Mouse (Mus musculus) splenic B cell, adult 2 months (primary cell): ENCODE measurements around the gene Mybpc1.
A peak's percentile ranks its signal among the peaks of the same experiment; 100 is the strongest.
"Not testable (repeated sequence)": the region's sequence is repeated elsewhere in the genome, so short reads cannot be mapped to it uniquely, and the experiment has no call there.

Source experiments
- DNase-seq: peaks from one replicate; pipeline ENCODE4 v3.0.0-alpha.2; 2011; ENCODE audit warnings: low read depth, low spot score
- H3K27me3 ChIP-seq: 2 replicates; pipeline ENCODE4 v1.6.1; 2012; ENCODE audit warnings: mild to moderate bottlenecking, low read length, moderate library complexity, mixed read lengths; ENCODE audit not compliant: control insufficient read depth, poor library complexity, insufficient read depth, severe bottlenecking
- H3K36me3 ChIP-seq: 2 replicates; pipeline ENCODE4 v1.6.1; 2012; ENCODE audit warnings: mild to moderate bottlenecking, low read length, moderate library complexity, mixed read lengths; ENCODE audit not compliant: control insufficient read depth, poor library complexity, insufficient read depth, severe bottlenecking

Gene Mybpc1

DNA sequence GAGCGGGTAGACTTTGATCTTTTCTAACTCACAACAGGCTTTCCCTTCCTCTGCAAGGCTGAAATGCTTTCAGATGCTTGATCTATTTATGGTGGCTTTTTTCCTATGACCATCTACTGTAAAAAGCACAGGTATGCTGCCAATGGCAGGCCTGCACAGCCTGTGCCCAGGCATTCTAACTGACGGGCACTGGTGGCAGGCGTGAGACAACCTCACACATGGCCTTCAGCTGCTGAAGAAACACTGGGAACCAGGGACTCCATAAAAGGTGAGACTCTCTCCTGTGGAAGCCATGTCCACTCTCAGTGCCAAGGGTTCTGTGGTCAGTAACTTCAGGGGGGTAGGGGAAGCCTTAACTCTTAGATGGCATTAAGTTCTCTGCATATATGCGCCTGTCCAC is 12.6 kb downstream of the Mybpc1 start:
- Histone ChIP-seq H3K27me3 (no peaks in the 10 kb centered on the region), H3K36me3 (no peaks in the 10 kb centered on the region)
- DNase-seq, result no peak

DNA sequence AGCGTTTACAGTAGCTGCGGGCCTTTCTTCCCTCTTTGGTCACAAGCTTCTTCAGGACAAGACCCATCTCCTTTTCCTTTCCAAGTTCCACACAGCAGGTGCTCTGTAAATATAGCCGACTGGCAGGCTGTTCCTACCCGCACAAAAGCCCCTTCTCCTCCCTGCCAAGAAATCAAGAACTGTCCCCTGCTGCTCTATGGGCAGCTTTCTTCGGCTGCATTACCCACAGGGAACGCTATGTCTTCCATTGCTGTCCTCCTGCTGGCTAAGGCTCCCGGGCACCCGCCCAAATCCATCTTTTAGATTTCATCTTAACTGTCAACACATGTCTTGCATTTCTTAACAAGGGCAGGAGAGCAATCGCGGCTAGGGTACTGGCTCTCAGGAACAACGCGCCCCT is 13.9 kb downstream of the Mybpc1 start:
- H3K27me3 ChIP-seq, result no peaks in the 10 kb centered on the region
- no peak for DNase-seq
- no peaks in the 10 kb centered on the region for H3K36me3 ChIP-seq

DNA sequence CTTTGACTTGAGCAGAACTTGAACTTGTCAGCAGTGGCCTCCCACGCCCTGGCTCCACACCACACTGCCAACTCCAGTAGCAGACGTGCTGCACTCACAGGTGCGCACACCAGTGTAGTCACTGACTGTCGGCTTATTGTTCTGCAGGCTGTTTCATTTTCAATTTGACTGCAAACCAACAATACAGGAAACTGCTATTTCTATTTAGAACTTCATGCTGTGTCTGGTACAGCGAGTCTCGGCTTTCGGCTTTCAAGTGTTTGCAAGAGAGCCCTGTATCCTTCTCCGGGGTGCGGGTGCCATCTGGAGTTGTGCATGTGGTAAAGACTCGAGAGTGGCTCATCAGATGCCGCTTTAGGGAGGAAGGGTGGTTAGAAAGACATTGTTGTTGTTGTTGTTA is 20.5 kb downstream of the Mybpc1 start:
- no peaks in the 10 kb centered on the region for H3K36me3 ChIP-seq
- no peaks in the 10 kb centered on the region for H3K27me3 ChIP-seq
- DNase-seq, result peak; percentile 61

DNA sequence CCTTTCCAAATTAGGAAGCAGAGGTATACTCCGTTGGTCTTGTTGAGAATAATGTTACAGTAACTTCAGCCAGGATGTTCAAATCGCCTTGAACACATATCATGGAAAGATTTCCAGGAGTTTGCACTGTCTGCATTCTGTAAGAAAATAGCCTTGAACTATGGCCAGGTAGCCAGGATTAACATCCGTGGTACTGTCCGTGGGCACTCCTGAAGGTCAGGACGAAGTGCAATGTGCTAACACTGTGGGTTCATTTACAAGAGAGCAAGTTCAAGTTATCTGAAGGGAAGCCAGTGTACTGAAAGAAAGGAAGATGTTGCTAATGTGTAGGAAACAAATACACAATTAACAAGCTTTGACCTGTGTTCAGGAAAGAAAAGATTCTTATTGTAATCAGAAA is 24.2 kb downstream of the Mybpc1 start:
- H3K27me3 ChIP-seq, result no peaks in the 10 kb centered on the region
- H3K36me3 ChIP-seq, result no peaks in the 10 kb centered on the region
- DNase-seq, result no peak

DNA sequence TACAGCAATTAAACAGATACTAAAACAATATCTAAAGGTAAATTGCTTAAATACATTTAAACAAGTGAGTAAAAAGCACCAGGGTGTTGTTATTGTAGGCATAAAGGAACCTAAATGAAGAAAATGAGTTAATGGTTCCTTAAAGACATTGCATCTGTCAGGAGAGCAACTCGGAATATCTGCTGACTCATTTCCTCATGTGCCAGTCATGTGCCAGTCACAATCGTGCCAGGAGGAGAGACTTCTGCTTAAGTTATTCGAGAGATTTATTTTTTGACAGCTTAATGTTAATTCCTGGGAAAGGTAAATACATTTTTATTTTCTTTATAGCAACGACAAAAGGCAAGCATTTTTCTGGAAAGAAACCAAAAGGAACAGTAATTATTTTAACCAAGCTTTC is 26.3 kb downstream of the Mybpc1 start:
- DNase-seq, result peak; percentile 16
- Histone ChIP-seq H3K27me3 (no peaks in the 10 kb centered on the region), H3K36me3 (no peaks in the 10 kb centered on the region)

DNA sequence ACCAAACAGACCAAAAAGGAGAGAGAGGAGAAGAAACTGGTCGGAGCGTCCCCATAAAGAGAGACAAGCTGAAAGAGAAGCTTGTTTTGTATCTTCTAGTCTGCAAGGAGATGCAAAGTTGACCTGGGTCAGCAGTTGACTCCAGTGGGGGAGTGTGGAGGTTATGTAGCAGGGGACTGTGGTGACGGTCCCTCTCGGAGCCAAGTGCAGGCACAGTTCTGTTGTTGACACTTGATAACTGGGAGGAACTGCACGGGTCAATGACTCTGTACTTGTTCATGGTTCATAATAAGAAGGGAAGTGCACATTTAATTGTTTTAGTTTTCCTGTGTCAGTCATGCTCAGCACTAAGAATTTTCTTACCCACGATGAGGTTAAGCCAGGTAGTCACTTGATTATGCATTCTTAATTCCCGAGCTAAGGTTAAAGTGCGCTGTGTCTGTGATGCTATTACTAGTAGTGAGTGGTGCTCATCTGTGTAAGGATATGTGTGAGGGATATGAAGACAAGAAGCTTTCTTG is 30.8 kb downstream of the Mybpc1 start:
- DNase-seq, result peak; percentile 43
- H3K27me3 ChIP-seq, result no peaks in the 10 kb centered on the region
- no peaks in the 10 kb centered on the region for H3K36me3 ChIP-seq

DNA sequence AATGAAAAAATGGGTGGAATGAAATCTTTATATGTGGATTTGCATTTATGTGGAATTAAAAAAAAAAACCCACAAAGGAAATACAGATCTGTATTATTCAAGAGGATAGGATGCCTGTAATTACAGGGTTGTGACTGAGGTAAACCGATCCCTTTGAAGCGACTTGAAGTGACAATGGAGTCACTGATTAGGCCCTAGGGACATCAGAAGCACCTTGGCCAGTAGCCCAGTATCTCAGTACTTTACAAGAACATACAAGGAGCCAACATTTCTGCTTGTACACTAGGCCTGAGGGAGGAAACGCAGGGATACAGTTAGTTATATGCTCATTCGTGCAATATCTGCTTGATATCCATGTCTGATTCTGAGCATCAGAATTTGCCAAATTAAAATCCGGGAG is 32.8 kb downstream of the Mybpc1 start:
- Histone ChIP-seq H3K27me3 (no peaks in the 10 kb centered on the region), H3K36me3 (no peaks in the 10 kb centered on the region)
- no peak for DNase-seq

DNA sequence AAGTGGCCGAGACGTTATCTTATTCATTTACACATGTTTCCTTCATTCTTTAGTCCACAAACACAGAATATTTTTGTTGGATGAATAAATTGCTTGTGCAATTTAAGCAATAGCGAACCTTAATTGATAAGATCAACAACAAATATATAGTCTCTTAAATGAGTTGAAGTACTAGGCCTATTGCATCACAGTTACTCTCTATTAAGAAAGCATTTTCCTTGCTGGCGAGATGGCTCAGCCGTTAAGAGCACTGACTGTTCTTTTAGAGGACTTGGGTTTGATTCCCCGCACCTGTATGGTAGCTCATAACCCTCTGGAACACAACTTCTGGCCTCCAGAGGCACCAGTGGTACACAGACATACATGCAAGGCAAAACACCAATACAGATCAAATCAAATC is 47.9 kb downstream of the Mybpc1 start:
- no peaks in the 10 kb centered on the region for H3K36me3 ChIP-seq
- DNase-seq, result no peak
- no peaks in the 10 kb centered on the region for H3K27me3 ChIP-seq

DNA sequence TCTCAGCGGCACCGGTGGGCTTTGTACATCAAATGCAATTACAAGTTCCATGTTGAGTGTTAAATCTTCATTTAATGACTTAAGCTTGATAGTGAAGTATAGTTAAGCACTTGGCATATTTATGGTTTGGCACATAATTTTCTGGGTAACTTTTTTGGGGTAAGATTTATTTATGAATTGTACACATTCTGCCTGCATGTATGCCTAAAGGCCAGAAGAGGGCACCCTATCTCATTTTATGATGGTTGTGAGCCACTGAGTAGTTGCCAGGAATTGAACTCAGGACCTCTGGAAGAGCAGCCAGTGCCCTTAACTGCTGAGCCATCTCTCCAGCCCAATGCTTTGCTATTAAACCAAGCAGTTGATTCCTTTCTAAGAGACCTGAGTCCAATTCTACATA is 52.2 kb downstream of the Mybpc1 start:
- DNase-seq, result peak; percentile 8
- no peaks in the 10 kb centered on the region for H3K27me3 ChIP-seq

DNA sequence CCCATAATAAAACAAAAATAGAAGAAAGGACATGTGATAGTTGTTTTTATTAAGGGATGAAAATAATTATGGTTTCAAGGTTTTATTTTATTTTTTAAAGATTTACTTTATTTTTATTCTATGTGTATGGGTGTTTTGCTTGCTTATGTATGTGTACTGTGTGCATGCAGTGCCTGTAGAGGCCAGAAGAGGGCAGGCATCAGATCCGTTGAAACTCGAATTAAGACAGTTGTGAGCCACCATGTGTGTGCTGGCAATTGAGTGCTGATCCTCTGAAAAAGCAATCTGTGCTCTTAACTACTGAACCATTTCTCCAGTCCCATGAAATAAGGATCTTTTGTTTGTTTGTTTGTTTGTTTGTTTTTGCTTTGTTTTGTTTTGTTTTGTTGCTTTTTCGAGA is 54.7 kb downstream of the Mybpc1 start:
- H3K36me3 ChIP-seq, result no peaks in the 10 kb centered on the region
- peak; percentile 4 for DNase-seq
- no peaks in the 10 kb centered on the region for H3K27me3 ChIP-seq

More for the DNA sequence above, 52.2 kb downstream of the Mybpc1 start:
- no peaks in the 10 kb centered on the region for H3K36me3 ChIP-seq

DNA sequence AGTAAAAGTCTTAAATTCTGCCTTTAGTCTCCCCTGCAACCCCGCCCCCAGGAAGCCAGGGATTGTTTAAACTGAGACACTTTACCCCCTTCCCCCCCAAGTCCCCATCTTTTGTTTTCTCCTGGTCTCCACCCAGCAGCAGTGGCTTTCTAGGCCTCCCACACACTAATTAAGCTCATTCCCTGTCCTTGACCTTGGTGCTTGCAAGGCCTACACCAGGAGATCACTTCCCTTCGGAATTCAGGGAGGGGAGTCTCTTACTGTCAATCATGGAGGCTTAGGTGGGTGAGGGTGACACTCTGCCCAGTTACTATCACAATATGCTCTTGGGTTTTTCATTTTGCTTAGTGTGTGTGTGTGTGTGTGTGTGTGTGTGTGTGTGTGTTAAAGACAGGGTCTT is 57.3 kb downstream of the Mybpc1 start:
- no peak for DNase-seq
- no peaks in the 10 kb centered on the region for H3K27me3 ChIP-seq
- no peaks in the 10 kb centered on the region for H3K36me3 ChIP-seq

DNA sequence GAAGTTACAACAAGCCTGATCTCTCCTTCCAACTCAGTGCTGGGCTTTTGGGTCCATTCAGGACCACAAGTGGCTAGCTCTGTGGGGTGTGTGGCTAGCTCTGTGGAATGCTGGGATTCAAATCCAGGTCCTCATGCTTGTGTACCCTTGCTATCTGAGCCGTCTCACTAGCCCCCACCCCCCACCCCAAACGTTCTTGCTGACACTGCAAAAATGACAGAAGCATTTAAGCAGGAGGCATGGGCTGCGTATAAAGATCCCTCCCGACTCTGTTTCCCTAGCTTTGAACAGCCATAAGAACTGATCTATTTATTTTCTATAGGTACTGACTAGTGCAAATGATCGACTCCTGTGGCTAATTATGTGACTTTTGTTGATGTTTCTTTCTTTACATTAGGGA is 74.3 kb downstream of the Mybpc1 start:
- H3K36me3 ChIP-seq, result no peaks in the 10 kb centered on the region
- no peak for DNase-seq
- H3K27me3 ChIP-seq, result no peaks in the 10 kb centered on the region

DNA sequence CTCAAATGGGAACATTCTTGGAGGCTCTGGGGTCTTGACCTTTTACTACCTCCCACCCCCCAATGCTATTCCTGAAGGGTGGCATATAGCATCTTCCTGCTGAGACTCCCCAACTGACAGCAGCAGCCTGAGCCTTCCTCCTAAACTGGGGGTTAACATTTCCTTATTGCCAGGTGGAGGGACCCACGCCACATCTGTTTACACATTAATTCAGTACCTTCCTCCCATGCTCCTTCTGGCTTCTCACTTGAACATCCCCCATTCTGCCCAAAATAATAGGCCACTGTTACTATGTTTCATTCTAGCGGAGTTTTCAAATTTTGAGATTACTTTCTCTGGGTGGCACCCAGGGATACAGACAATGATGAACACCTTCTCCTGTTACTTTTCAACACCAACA is 80.9 kb downstream of the Mybpc1 start:
- no peak for DNase-seq
- Histone ChIP-seq H3K36me3 (no peaks in the 10 kb centered on the region), H3K27me3 (no peaks in the 10 kb centered on the region)

DNA sequence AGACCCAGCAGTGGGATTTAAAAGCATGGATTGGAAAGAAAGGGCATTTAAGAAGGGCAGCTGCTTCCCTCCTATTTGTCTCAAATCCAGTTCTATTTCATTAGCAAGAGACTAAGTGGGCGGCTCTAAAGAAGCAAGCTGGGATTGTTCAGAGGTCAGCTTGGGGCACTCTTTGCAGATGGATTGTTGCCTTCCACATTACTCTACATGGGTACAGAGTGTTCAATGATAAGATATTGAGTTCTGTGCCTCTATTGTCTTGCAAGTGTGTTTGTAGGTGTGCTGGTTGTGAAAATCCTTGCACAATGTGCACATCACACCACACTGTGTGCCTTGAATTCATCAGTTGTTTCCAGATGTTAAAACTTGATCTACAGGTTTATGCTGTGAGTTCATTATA is 81.7 kb downstream of the Mybpc1 start:
- no peak for DNase-seq
- no peaks in the 10 kb centered on the region for H3K36me3 ChIP-seq
- H3K27me3 ChIP-seq, result no peaks in the 10 kb centered on the region

DNA sequence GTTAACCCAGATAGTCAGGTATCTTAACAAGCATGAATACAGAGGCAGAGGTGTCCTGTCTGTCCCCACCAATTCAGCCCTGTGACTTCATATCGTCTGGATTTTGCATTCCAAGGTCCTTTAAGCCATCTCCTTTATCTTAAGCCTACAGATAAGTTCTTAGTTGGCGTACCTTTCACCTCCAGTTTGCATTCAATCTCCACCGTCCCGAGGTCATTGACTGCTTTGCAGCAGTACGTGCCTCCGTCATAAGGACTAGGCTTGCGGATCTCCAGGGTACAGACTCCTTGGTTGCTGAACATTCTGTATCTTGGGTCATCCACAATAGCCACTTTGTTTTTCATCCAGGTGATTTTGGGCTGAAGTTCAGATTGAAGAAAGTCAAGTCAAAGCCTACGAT is 82.2 kb downstream of the Mybpc1 start:
- Histone ChIP-seq H3K36me3 (no peaks in the 10 kb centered on the region), H3K27me3 (no peaks in the 10 kb centered on the region)
- DNase-seq, result no peak

DNA sequence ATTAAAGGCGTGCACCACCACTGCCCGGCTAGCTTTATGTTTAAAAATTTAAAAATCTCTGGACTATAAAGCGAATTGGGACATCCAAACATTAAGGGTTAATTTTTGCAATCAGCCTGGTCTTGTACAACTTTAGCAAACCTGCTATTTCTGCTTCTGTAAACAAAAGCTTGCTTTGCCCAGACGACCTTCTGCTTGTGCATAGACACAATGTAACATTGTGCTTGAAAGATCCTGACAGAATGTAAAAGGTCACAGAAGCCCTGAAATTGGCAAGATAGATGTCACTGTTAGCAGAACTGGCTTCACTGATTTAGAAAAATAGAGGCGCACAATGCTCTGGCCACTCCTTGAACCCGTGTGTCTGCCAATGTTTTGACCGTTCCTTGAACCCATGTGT is 89.9 kb downstream of the Mybpc1 start:
- not testable (repeated sequence) for H3K27me3 ChIP-seq, H3K36me3 ChIP-seq, DNase-seq
